Mouse (Mus musculus) erythroid progenitor cell, adult 5-6 weeks (primary cell): Measurements from ENCODE around the gene Krtap10-10. TPM values are rescaled to one million over a fixed set of nuclear protein-coding genes. Genes with fewer than 3 reads are reported as not detected.
"Not testable (repeated sequence)": the region's sequence is repeated elsewhere in the genome, so short reads cannot be mapped to it uniquely, and the experiment has no call there.

Experiments
- ATAC-seq: replicated peaks from 2 replicates; pipeline ENCODE4 v1.8.0; 2016; ENCODE audit warnings: moderate number of reproducible peaks, mild to moderate bottlenecking, moderate TSS enrichment, inconsistent platforms; ENCODE audit not compliant: poor library complexity, low FRiP score, severe bottlenecking
- total RNA-seq, 2 experiments: library from RNA; stranded (forward) in 1 of 2; stranded (reverse) in 1 of 2; fragments of 150-400 nt in 1 of 2; fragments of 186-747, 209-891 nt in 1 of 2; gene quantifications; 2 replicates each; pipeline versions ENCODE4 v1.2.3 to v1.2.4; 2015 to 2017; ENCODE audit warnings: low replicate concordance in 2 of 2

Gene Krtap10-10
- total RNA-seq (2015; ENCODE audit: low replicate concordance): not detected in 2 replicates
- not detected in 2 replicates for total RNA-seq (2017; ENCODE audit: low replicate concordance)

- no peak for ATAC-seq
Measured at GRCm38 (mm10) chr10:77835647-77836046, at the start of gene Krtap10-10. Krtap10-10 (plus strand) TSS chr10:77835947.

GRCm38 (mm10) chr10:77787876-77788275 is 47.9 kb upstream of the Krtap10-10 start, which contains the start of gene Gm7137:
Gm7137 (minus strand) TSS chr10:77788200.
- not testable (repeated sequence) for ATAC-seq

- no peak for ATAC-seq
Measured at GRCm38 (mm10) chr10:77788621-77789020, 47.1 kb upstream of the Krtap10-10 start.

- ATAC-seq: no peak
Measured at GRCm38 (mm10) chr10:77794976-77795375, 40.8 kb upstream of the Krtap10-10 start, which contains the start of gene Gm9639. Gm9639 (minus strand) TSS chr10:77795076.

GRCm38 (mm10) chr10:77797677-77798076 is 38.1 kb upstream of the Krtap10-10 start:
- ATAC-seq: no peak

- not testable (repeated sequence) for ATAC-seq
Measured at GRCm38 (mm10) chr10:77798164-77798920, 37.4 kb upstream of the Krtap10-10 start.

- no peak for ATAC-seq
Measured at GRCm38 (mm10) chr10:77798921-77799508, 36.7 kb upstream of the Krtap10-10 start, which contains the start of gene Gm19668. Gm19668 (minus strand) TSS chr10:77799133.

- ATAC-seq: no peak
Measured at GRCm38 (mm10) chr10:77804095-77804494, 31.7 kb upstream of the Krtap10-10 start.

GRCm38 (mm10) chr10:77811743-77812142 is 24.0 kb upstream of the Krtap10-10 start, which contains the start of gene Gm9507:
Gm9507 (minus strand) TSS chr10:77811843.
- ATAC-seq: no peak

GRCm38 (mm10) chr10:77814382-77814781 is 21.4 kb upstream of the Krtap10-10 start, which contains the start of gene Gm2696:
Gm2696 (plus strand) TSS chr10:77814682.
- ATAC-seq: no peak

GRCm38 (mm10) chr10:77815514-77815913 is 20.2 kb upstream of the Krtap10-10 start:
- ATAC-seq: no peak

- ATAC-seq: no peak
Measured at GRCm38 (mm10) chr10:77818523-77818922, 17.2 kb upstream of the Krtap10-10 start.

GRCm38 (mm10) chr10:77819203-77819602 is 16.5 kb upstream of the Krtap10-10 start:
- no peak for ATAC-seq

- no peak for ATAC-seq
Measured at GRCm38 (mm10) chr10:77826951-77827350, 8.8 kb upstream of the Krtap10-10 start, which contains the start of gene Krtap10-4. Krtap10-4 (minus strand) TSS chr10:77827095.

- no peak for ATAC-seq
Measured at GRCm38 (mm10) chr10:77839006-77839405, 3.3 kb downstream of the Krtap10-10 start.

- no peak for ATAC-seq
Measured at GRCm38 (mm10) chr10:77846503-77846902, 10.8 kb downstream of the Krtap10-10 start, which contains the start of gene Gm36176. Gm36176 (plus strand) TSS chr10:77846803.

- ATAC-seq: no peak
Measured at GRCm38 (mm10) chr10:77846961-77847360, 11.2 kb downstream of the Krtap10-10 start.

- ATAC-seq: 0 out of 2 replicates have a peak, but pooled peaks have one; percentile 19
Measured at GRCm38 (mm10) chr10:77847538-77847937, 11.8 kb downstream of the Krtap10-10 start.

GRCm38 (mm10) chr10:77852559-77852958 is 16.8 kb downstream of the Krtap10-10 start, which contains the start of gene Gm10318:
Gm10318 (plus strand) TSS chr10:77852859.
- no peak for ATAC-seq

GRCm38 (mm10) chr10:77861675-77862074 is 25.9 kb downstream of the Krtap10-10 start, which contains the start of gene Gm3285:
Gm3285 (plus strand) TSS chr10:77861975.
- ATAC-seq: no peak
